8 mouse cellular contexts compared by ENCODE assay signal in genomic region chr3:39460183-39460888, GRCm38 (mm10).
DNase-seq lines count a peak whose midpoint lies in the region; ATAC-seq and TF ChIP-seq lines count a peak whose summit lies in the region.

No protein-coding gene starts in this region.

- peak overlapping the region; percentile 24 for H3K4me2 ChIP-seq in forebrain, embryonic 13.5 days
- peak overlapping the region; percentile 10; the same call in 1 of the 2 replicates for H3K4me2 ChIP-seq in lung, embryonic 14.5 days
- H3K4me2 ChIP-seq in hindbrain, embryonic 14.5 days (replicated peaks), result no peak overlapping the region
- H3K4me2 ChIP-seq in neural tube, embryonic 15.5 days, result peak overlapping the region; percentile 5; the same call in 1 of the 2 replicates

- H3K27ac ChIP-seq in forebrain, embryonic 13.5 days, result peak overlapping the region; percentile 68
- H3K27ac ChIP-seq in forebrain, embryonic 10.5 days, result no peak overlapping the region; the same call in 1 of the 2 replicates
- H3K27ac ChIP-seq in lung, embryonic 14.5 days (ENCODE audit: low read depth), result peak overlapping the region; percentile 73; the same call in 1 of the 2 replicates
- no peak overlapping the region for H3K27ac ChIP-seq in hindbrain, embryonic 14.5 days
- H3K27ac ChIP-seq in neural tube, embryonic 15.5 days (replicated peaks), result no peak overlapping the region

- DNase-seq in forebrain, embryonic 10.5 days (ENCODE audit: extremely low spot score, low spot score), result no peak
- DNase-seq in lung, embryonic 14.5 days, result peak; percentile 72
- no peak for DNase-seq in lung, adult 2 months
- peak; percentile 25 for DNase-seq in hindbrain, embryonic 14.5 days (ENCODE audit: low spot score)
- DNase-seq in thymus, postnatal 14 days, result no peak
- no peak for DNase-seq in urinary bladder, adult 18-20 months (ENCODE audit: low spot score in 2 of 2)

- no peaks in the 10 kb centered on the region for H3K27me3 ChIP-seq in forebrain, embryonic 13.5 days
- H3K27me3 ChIP-seq in forebrain, embryonic 10.5 days (ENCODE audit: poor library complexity, severe bottlenecking), result no peaks in the 10 kb centered on the region
- H3K27me3 ChIP-seq in lung, embryonic 14.5 days (ENCODE audit: insufficient read depth, low read length), result no peaks in the 10 kb centered on the region
- H3K27me3 ChIP-seq in hindbrain, embryonic 14.5 days (ENCODE audit: control insufficient read depth, insufficient read depth, low read length), result no peaks in the 10 kb centered on the region
- no peaks in the 10 kb centered on the region for H3K27me3 ChIP-seq in neural tube, embryonic 15.5 days (replicated peaks)

- H3K4me1 ChIP-seq in forebrain, embryonic 13.5 days, result peaks cover 11% of the 10 kb centered on the region
- H3K4me1 ChIP-seq in forebrain, embryonic 10.5 days, result no peaks in the 10 kb centered on the region
- H3K4me1 ChIP-seq in lung, embryonic 14.5 days (ENCODE audit: insufficient read depth), result no peaks in the 10 kb centered on the region
- no peaks in the 10 kb centered on the region for H3K4me1 ChIP-seq in lung, adult 2 months (ENCODE audit: control insufficient read depth, insufficient read depth, low read length)
- no peaks in the 10 kb centered on the region for H3K4me1 ChIP-seq in hindbrain, embryonic 14.5 days (replicated peaks; ENCODE audit: control insufficient read depth, insufficient read depth, low read length)
- H3K4me1 ChIP-seq in neural tube, embryonic 15.5 days, result 0 out of 2 replicates have a peak, but pooled peaks cover 3% of the 10 kb centered on the region

- no peak for TF ChIP-seq CTCF in lung, embryonic 14.5 days (IDR thresholded peaks at IDR 0.05; ENCODE audit: low read depth)
- no peak for TF ChIP-seq CTCF in lung, adult 2 months (IDR thresholded peaks at IDR 0.05; ENCODE audit: insufficient read depth, low read length)

- H3K9me3 ChIP-seq in forebrain, embryonic 13.5 days (replicated peaks), result no peaks in the 10 kb centered on the region
- H3K9me3 ChIP-seq in forebrain, embryonic 10.5 days, result no peaks in the 10 kb centered on the region
- H3K9me3 ChIP-seq in lung, embryonic 14.5 days (ENCODE audit: low read depth, low read length), result no peaks in the 10 kb centered on the region
- no peaks in the 10 kb centered on the region for H3K9me3 ChIP-seq in hindbrain, embryonic 14.5 days (ENCODE audit: control insufficient read depth, low read length)
- no peaks in the 10 kb centered on the region for H3K9me3 ChIP-seq in neural tube, embryonic 15.5 days (replicated peaks)

- ATAC-seq in forebrain, embryonic 13.5 days, result peak; percentile 97
- ATAC-seq in lung, embryonic 14.5 days (ENCODE audit: insufficient read depth), result peak; percentile 93
- ATAC-seq in hindbrain, embryonic 14.5 days (ENCODE audit: low FRiP score), result peak; percentile 59
- ATAC-seq in neural tube, embryonic 15.5 days (ENCODE audit: low FRiP score), result no peak; the same call in 1 of the 2 replicates

- H3K9ac ChIP-seq in forebrain, embryonic 13.5 days, result no peak overlapping the region
- no peak overlapping the region for H3K9ac ChIP-seq in lung, embryonic 14.5 days
- H3K9ac ChIP-seq in hindbrain, embryonic 14.5 days, result no peak overlapping the region
- no peak overlapping the region for H3K9ac ChIP-seq in neural tube, embryonic 15.5 days (replicated peaks)

- TF ChIP-seq POLR2A in lung, adult 2 months (IDR thresholded peaks at IDR 0.05; ENCODE audit: borderline replicate concordance, extremely low read depth, low read depth, low read length), result no peak

- 51% methylated on average over 14 of the region's 14 CpGs for WGBS in forebrain, embryonic 13.5 days
- WGBS in forebrain, embryonic 10.5 days, result 85% methylated on average over 14 of the region's 14 CpGs
- 30% methylated on average over 14 of the region's 14 CpGs for WGBS in lung, embryonic 14.5 days
- 39% methylated on average over 14 of the region's 14 CpGs for WGBS in lung, adult 2 months
- 69% methylated on average over 14 of the region's 14 CpGs for WGBS in hindbrain, embryonic 14.5 days
- WGBS in neural tube, embryonic 15.5 days, result 65% methylated on average over 14 of the region's 14 CpGs

- H3K36me3 ChIP-seq in forebrain, embryonic 13.5 days (ENCODE audit: poor library complexity, severe bottlenecking), result no peaks in the 10 kb centered on the region
- H3K36me3 ChIP-seq in forebrain, embryonic 10.5 days (replicated peaks), result no peaks in the 10 kb centered on the region
- no peaks in the 10 kb centered on the region for H3K36me3 ChIP-seq in lung, embryonic 14.5 days (ENCODE audit: insufficient read depth)
- H3K36me3 ChIP-seq in hindbrain, embryonic 14.5 days (replicated peaks; ENCODE audit: control insufficient read depth, insufficient read depth), result no peaks in the 10 kb centered on the region
- no peaks in the 10 kb centered on the region for H3K36me3 ChIP-seq in neural tube, embryonic 15.5 days

- H3K4me3 ChIP-seq in forebrain, embryonic 13.5 days, result no peak overlapping the region
- no peak overlapping the region for H3K4me3 ChIP-seq in forebrain, embryonic 10.5 days
- no peak overlapping the region for H3K4me3 ChIP-seq in lung, embryonic 14.5 days (ENCODE audit: low read depth, low read length)
- H3K4me3 ChIP-seq in lung, adult 2 months (replicated peaks; ENCODE audit: extremely low read depth, low read depth, low read length), result no peak overlapping the region
- no peak overlapping the region for H3K4me3 ChIP-seq in hindbrain, embryonic 14.5 days (replicated peaks; ENCODE audit: low read length)
- no peak overlapping the region for H3K4me3 ChIP-seq in neural tube, embryonic 15.5 days (replicated peaks)

Comparison
In these comparisons a context has a peak if more than half of its experiments do, and no peak if none do; other contexts are left out.
1. H3K27ac ChIP-seq: peak in forebrain, embryonic 13.5 days (single experiment) and lung, embryonic 14.5 days (single experiment); none in forebrain, embryonic 10.5 days (single experiment), hindbrain, embryonic 14.5 days (single experiment) and neural tube, embryonic 15.5 days (single experiment).
2. DNase-seq: peak in lung, embryonic 14.5 days (single experiment) and hindbrain, embryonic 14.5 days (single experiment); none in forebrain, embryonic 10.5 days (single experiment), lung, adult 2 months (single experiment), thymus, postnatal 14 days (single experiment) and urinary bladder, adult 18-20 months (0 of 2).